Mouse (Mus musculus) sigmoid colon, adult 10 weeks (tissue): ENCODE data around the gene Clca3a1. TPM values are rescaled to one million over a fixed set of nuclear protein-coding genes. Genes with fewer than 3 reads are reported as not detected.

ENCODE experiments used
- polyA plus RNA-seq: library from polyadenylated mRNA; stranded (reverse); fragments of 350-450 nt; fragmentation: Illumina TruSeq; extraction: RNeasy Lipid Tissue Mini Kit (QIAGEN cat#74804); gene quantifications from one replicate; pipeline ENCODE4 v1.2.3, GENCODE M21; 2014; ENCODE audit warnings: low read depth, low replicate concordance

Gene Clca3a1
- polyA plus RNA-seq: 14.6 TPM

DNA sequence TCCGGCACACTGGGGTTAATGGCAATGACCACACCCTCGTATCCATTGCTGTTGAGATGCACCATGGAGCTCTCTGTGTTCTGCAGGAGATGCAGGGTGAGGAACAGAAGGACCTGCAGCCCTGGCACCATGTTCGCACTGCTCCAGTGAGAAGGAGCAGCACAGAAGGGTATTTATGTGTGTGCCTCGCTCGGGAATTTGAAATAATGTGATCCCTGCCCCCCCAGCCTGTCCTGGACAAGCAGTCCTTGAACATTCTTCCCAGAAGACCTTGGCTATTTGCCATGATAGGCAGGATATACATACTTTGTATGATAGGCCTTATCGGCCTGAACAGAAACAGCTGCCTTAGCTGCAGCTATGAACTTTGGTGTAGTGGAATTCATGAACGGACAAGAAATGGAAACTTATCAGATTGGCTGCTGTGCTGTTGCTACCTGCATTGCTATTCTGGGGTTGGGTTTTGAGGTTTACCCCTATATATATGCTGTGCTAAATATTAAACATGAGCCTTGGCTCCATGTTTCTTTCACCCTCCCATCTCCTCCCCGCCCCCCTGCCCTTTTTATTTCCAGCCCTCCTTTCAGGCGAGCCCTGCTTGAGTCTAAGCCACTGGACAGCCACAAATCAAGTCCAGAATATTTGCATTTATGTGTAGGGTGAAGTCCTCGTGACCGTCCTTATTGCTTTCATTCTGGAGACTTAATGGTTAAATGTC lies at the start of gene Clca3a1:
Clca3a1 (minus strand) TSS at position 386 of the 718 bp plus-strand sequence.

DNA sequence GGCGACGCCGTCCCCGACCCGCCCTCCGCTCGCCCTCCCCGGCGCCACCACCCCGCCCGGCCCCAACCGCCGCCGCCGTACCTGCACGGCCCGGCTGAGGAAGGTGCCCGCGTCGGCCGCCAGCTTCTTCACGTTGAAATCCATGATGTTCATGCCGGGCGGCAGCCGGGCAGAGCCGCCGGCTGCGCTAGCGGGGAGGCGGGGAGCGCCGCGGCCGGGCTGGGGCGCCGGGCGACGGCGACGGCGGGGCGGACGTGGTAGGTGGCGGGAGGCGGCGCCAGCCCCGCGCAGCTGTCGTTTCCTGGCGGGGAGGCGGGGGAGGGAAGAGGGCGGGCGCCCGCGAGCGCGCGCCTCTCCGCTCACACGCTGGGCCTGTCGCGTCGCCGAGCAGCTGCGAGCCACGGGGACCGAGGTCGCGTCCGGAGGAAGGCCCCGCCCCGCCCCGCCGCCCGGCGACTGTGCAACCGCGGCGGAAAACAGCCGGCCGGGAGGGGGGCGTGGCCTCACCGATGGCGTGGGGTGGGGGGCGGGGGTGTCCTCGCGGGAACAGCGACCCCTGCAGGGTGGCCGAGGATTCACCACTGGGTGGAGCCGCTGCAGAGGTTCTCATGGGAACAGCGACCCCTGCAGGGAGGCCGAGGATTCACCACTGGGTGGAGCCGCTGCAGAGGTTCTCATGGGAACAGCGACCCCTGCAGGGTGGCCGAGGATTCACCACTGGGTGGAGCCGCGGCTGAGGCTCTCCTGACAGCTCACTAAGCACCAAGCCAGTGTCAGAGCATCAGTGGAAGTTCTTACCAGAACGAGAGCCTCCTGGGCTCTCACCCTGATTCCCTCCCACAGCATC lies 40.7 kb downstream of the Clca3a1 start, which contains the start of gene Sh3glb1:
Sh3glb1 (minus strand) TSS at position 435 of the 847 bp plus-strand sequence.

Other genes with a start within 250 kb of the Clca3a1 start
- 24.9 TPM for gene Hs2st1, start 190.8 kb downstream of the Clca3a1 start, polyA plus RNA-seq
- 1,155 TPM for gene Selenof, start 190.7 kb downstream of the Clca3a1 start, polyA plus RNA-seq
- gene Sh3glb1, start 40.6 kb downstream of the Clca3a1 start, polyA plus RNA-seq: 344 TPM
- gene Clca3a2, start 58.5 kb upstream of the Clca3a1 start, polyA plus RNA-seq: 19.8 TPM
- 238 TPM for gene Clca3b, start 88.4 kb upstream of the Clca3a1 start, polyA plus RNA-seq
- gene Clca4b, start 171.6 kb upstream of the Clca3a1 start, polyA plus RNA-seq: 4.5 TPM
- gene Clca4a, start 214.1 kb upstream of the Clca3a1 start, polyA plus RNA-seq: 966 TPM